Mouse (Mus musculus) adrenal gland, adult (tissue): Measurements from ENCODE around the gene Lcn10.
"Not testable (repeated sequence)": the region's sequence is repeated elsewhere in the genome, so short reads cannot be mapped to it uniquely, and the experiment has no call there.

Experiments
- DNase-seq, 2 experiments: peaks; one replicate each; pipeline ENCODE4 v3.0.0; 2022 to 2023; ENCODE audit warnings: low spot score in 1 of 2; ENCODE audit not compliant: inconsistent age in 2 of 2

Lcn10 gene

DNA sequence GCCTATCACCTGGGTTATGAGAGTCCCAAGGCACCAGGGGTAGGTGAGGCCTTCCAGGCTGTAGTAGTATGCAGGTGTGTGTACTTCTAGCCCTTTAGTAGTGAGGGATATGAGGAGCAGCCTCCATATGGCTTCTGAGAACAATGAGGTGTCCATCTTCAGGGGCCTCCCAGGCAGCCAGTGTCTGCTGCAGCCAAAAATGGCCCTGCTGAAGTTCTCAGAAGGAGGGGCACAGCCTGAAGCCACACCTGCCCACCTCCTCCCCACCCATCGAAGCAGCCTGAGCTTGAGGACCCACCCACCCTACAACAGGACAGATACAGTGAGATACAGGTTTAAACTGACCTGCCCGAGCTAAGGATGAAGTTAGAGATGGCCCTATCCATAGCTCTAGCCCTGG, at the start of gene Lcn10:
TSS of gene Lcn10 (plus strand) at position 301 of the 400 bp plus-strand sequence.
- DNase-seq, result no peak

DNA sequence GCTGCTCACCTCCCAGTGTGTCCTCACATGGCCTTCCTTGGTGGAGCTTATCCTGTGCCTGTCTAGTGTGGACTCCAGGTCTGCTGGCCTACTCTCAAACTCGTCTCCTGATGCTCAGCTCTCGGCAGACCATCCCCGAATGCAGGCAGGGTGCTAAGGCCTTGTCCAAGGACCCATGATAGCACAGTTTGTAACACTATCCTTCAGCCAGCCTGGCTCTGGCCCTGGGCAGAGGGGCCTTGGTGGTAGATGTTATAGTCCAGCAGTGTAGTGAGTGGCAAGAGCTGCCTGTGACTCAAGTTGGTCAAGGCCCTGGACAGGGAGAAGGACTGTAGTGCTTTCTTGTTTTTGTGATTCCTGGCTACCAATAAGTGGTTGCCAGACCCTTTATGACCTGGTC, 48.9 kb upstream of the Lcn10 start:
- DNase-seq, result peak; percentile 60 to 88

DNA sequence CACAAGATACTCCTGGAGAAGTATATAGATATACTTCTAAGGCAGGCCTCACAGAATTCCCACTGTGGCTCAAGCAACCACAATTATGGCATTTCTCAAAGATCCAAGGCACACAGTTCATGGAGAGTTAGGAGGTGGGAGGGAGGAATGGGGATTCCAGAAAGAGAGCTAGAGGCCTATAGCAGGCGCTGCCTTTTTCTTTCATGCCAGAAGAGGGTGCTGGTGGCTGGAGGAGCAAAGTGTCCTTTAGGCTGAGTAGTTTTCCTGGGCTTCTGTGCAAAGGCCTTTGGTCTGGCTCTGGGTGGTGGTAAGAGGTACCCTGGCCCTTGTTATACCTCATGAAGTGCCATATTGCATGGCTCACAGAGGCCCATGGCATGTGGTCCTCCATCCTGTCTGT, 48.5 kb upstream of the Lcn10 start:
- peak in 1 of 2 experiments; percentile 81 for DNase-seq

DNA sequence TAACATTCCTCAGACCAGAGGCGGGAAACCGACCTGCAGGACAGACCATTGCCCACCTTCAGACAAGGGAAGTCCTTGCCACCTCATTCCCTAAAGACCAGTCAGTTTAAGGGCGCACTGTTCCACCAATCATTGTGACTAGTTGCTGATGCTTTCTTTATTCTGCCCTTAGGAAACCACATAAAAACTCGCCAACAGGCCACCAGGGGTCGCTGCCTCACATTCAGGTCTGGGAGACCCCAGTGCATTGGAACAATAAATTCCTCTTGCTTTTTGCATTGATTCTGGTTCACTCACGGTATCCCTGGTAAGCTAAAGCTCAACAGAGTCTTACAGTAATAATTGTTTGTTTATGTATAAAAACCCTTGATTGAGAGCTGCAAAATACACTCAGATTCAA, 42.6 kb upstream of the Lcn10 start:
- peak; percentile 50 to 80 for DNase-seq

DNA sequence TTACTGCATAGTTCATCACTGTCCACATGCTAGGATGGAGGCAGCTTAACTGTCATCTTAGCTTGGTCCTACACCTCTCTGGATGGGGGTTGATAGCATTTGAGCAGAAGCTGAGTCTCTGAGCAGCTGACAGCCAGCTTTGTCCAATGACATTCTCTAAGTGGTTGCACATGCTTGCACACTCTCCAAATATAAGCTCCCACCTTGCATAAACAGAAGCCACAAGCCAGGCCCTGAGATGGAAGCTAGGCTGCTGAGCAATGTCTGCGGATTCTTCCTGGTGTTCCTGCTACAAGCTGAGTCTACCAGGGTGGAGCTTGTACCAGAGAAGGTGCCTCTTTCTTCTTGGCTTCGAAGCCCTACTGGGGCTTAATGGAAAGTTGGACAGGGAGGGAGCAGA, 29.6 kb upstream of the Lcn10 start, which contains the start of gene Lcn8:
TSS of gene Lcn8 (plus strand) at position 219 of the 400 bp plus-strand sequence.
- DNase-seq, result no peak

DNA sequence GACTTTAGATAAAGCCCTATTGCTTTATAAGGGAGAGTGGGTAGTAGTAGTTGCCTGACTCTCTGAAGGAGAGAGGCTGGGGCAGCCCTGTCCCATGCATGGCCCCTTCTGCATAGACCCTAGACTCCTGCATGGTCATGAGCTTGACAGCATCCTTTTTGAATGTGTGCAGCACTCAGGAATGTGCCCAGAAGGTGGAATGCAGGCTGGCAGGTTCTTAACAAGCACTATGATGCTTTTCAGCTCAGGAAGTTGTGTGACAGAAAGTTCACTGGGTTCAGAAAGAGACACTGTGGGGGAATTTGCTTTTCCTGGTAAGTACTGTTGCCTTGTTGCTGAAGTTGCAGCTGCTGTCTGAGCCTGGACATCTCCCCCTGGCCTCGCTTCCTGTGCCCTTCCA, 28.0 kb upstream of the Lcn10 start:
- DNase-seq, result no peak

DNA sequence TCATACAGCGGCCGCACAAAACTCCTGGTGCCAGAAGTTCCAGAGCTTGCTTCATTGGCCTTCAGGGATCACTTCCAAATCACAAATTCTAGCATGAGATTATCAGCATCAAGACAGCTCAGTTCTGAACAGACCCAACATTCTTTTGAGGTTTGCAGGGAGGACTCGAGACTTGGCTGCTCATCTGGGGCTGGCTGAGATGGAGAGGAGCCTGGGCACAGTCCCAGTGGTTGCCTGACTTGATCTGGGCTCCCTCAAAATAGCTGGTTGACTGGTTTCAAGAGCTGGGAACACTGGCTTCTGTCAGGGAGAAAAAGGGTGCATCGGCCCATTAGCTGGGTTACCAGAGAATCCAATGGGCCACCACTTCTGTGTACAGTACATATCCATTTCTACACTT, 25.8 kb upstream of the Lcn10 start:
- DNase-seq, result no peak

DNA sequence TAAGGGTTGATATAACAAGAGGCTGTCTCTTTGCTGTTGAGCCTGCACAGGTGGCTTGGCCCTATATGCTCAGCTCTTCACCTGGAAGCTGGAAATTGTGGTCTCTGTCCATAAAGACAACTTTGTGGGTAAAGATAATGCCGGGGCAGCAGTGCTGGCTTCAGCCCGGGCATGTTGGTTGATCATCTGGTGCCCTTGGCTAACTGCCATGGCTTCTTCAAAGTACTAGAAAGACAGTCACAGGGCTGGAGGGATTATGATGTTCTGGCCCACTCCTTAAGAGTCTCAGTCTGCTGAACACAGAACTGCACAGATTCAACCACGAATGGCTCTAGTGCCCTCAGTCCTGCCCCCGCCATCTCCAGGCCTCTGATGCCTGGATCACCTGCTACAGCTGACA, 25.3 kb upstream of the Lcn10 start:
- peak; percentile 49 to 83 for DNase-seq

DNA sequence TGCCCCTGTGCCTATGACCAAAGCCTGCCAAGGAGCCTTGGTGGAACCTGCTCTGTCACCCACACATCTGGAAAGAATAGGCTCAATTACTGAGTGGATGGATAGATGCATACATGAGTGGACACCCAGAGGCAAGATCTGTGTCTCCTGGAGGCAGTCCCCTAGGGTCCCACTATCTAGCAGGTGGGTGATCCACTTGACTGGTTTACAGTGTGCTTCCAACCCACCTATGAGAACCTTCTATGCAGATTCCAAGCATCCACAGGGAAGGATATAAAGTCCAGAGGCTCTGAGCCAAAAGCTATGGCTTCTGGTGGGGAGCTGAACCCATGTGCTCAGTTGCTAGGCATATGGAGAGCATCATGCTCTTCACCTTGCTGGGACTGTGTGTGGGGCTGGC, 24.9 kb upstream of the Lcn10 start, which contains the start of gene Lcn5:
TSS of gene Lcn5 (plus strand) at position 301 of the 400 bp plus-strand sequence.
- DNase-seq, result no peak

DNA sequence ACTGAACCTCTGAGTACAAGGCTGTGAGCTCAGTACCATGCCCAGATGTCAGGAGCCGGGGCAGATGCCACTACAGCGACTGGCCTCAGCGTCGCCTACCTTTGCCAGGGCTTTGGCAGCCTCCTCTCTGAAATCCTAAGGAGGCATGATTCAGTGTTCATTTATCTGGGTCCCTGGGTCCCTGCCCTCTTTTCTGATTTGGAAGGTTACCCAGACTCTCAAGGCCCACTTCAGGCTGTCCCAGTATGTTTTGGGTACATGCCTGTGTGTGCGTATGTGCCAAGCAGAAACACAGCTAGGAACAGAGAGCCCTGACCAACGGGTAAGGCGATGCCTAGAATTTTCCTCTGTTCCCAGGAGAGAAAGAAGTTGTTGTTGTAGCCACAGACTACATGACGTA, 22.2 kb upstream of the Lcn10 start:
- DNase-seq, result peak; percentile 23 to 76

DNA sequence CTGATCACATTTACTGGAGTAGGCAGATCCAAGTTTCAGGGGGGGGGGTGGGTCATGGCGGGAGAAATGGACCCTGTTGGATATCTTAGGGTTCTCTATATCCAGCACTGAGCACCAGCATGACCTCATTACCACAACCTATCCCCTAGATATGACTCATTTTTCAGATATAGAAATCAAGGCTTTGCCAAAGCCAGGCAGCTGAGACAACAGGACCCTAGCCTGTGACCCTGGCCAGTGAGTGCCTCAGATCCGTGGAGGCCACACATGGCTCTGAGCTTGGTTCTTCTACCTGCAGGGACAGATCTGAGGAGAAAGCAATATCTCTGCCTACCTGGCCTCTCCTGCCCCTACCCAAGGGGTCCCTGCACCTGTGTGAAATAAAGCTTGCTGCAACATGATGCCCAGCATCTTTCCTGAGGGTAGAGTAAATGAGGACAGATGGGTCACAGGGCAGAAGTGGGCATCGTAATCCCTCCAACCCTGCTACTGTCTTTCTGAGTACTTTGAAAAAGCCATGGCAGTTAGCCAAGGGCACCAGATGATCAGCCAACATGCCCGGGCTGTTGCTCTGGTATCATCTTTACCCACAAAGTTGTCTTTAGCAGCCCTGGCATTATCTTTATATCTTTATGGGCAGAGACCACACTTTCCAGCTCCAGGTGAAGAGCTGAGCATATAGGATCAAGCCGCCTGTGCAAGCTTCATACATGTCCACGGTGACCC, 21.1 kb upstream of the Lcn10 start:
- peak; percentile 29 to 73 for DNase-seq

DNA sequence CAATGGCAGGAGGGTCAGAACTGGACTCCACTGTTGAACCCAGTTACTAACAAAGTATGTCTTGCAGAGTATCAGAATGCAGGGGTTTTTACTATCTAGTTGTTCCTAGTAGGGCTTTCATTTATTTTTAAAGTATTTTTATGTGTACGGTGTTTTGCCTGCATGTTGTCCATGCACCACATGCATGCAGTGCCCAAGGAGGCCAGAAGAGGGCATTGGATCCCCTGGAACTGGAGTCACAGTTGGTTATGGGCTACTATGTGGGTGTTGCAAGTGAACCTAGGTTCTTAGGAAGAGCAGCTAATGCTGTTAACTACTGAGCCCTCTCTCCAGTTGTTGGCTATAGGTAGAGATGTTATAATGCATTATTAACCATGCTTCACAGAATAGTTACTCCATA, 19.0 kb upstream of the Lcn10 start:
- peak; percentile 71 to 92 for DNase-seq

DNA sequence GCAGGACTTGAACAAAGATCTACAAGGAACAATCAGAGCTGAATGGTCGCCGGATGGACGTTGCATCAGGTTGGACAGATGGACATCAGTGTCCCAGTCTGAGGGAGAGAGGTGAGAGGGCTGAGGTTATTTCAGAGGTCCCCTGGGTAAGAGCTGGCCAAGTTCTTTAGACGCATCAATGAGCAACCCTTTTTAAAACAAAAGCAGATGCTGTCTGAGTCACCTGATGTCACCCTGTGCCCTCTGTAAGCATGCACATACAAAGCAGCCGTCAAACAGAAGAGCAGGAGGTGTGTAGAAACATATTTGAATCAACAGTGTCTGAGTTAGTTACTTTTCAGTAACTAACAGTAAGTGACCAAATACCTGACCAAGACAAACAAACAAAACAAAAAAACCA, 18.4 kb upstream of the Lcn10 start:
- no peak for DNase-seq

DNA sequence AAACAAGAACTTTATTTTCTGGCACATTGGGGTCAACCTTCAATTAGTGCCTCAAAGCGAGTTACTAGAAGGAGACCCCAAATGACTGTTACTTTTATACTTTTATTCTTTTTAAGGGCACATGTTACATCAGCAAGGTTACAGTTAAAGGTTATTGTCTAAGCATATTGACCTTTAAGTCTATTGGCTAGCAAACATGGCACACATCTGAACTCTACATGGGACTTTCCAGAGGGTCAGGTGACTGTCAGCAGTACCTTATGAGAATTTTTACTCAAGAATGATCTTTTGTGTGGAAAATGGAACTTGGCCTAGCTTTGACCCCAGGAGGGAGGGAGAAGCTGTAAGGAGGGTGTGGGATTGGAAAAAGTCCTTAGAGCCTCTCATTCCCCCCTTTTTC, 16.0 kb upstream of the Lcn10 start:
- no peak for DNase-seq

DNA sequence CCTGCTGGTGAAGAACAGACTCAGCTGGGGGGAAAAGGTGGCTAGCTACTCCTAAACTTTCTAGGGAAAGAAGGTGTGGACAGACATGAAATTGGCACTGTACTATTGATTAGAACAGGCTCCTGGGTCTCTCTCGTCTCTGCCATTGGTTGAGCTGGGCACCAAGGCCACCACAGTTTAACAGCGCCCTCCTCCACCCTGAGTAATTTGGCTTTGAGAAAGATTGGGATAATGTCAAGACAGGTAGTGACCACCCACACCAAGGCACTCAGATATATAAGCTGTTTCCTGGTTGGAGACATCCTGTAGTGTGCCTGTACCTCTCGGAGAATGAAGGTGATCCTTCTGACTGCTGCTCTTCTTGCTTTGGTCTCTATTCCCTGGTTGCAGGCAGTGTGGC, 6.0 kb upstream of the Lcn10 start, which contains the start of gene Lcn6:
TSS of gene Lcn6 (plus strand) at position 301 of the 400 bp plus-strand sequence.
- DNase-seq, result no peak

DNA sequence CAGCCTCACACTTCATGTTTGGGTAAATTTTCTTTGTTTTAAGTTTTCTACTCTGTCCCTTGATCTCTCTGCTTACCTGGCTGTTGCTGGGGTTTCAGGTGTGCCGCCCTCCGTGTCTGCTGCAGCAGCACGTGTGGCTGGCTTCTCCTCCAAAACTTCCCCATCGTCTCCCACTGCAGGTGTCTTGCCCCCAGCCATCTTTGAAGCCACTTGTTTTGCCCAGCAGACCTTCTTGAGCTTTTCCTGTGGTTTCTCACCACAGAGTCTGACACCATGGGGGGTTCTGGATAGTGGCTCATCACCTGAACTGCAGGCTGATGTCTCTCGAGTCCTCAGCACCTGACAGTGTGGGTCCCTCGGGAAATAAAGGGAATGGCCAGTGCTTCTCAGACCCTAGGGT, 3.0 kb upstream of the Lcn10 start:
- no peak for DNase-seq

DNA sequence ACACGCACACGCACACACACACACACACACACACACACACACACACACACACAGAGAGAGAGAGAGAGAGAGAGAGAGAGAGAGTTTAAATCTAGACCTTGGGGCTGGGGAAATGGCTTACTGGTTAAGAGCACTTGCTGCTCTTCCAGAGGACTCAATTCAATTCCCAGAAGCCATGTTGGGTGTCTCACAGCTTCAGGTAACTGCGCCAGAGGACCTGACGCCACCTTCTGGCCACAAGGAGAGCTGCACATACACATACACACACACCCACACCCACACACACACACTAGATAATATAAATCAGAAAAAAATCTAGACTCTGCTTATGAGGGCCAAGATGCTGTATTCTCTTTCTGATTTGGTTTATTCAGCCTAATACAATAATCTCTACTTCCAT, 4.4 kb downstream of the Lcn10 start:
- DNase-seq, result no peak

DNA sequence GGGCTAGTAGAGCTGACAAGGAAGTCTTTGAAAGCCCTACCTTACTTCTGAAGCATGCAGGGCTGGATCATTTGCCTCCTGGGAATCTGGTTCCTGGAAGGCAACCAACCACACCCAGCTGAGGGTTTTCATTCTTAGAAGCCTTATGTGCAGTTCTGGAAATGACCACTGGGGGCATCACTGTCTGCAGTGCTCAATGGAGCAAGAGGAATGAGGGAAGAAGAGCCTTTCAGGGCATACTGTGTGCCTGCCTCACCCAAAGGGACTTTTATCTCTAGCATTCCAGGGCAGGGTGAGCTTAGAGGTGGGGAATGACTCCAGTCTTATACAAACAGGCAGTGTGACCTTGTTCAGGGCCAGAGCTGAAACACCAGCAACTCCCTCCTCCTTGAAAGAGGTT, 12.1 kb downstream of the Lcn10 start:
- DNase-seq, result peak; percentile 69 to 92

DNA sequence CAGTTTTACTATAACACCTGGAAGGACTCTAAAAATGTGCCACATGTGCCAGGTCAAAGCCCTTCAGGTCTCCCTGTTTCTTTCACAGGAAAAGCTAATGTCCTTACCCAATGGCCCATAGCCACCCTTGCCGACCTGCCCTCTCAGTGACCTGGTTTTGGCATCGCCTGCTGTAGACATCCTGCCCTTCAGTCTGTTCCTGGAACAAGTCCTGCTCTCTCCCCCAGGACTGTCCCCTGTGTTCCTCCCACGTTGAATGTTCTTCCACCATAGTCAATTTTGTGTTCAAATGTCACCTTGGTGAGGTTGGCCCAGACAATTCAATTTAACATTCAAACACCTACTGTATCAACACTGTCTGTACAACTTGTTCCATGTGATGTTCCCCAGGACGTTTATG, 14.4 kb downstream of the Lcn10 start:
- DNase-seq, result peak; percentile 53 to 85

DNA sequence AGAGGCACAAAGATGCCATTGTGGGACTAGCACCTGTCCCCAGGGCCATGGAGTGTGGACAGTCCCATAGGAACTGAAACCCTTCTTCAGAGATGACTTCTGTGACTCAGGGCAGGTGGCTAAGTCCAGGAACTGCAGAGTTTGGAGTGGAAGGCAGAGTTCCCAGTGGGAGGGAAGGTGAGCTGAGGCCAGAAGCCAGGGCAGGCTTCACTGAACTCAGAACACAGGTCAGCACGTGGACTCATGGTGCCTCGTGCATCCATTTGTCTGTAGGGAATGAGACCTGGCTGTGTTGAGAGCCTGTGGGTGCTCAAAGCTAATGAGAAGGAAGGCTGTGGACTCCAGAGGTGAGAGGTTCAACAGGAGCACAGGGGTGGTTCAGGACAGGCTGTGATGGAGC, 16.2 kb downstream of the Lcn10 start:
- DNase-seq, result peak in 1 of 2 experiments; percentile 19

DNA sequence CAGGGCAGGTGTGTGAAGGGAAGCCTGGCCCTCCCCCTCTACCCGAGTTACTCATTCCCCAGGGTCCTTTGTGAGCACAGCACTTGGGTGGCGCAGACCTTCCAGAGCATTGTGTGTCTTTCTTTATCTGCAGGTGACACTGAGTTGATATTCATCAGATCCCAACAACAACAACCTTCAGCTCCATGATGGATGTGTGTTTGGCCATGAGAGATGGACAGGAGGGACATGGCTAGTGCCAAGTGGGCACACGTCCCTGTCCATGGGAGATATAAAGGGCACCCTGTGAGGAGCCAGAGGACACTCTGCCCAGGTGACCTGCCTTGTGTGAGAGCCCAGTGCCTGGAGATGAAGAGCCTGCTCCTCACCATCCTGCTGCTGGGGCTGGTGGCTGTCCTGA, 17.2 kb downstream of the Lcn10 start, which contains the start of gene Obp2a:
TSS of gene Obp2a (plus strand) at position 301 of the 400 bp plus-strand sequence.
- DNase-seq, result not testable (repeated sequence)

DNA sequence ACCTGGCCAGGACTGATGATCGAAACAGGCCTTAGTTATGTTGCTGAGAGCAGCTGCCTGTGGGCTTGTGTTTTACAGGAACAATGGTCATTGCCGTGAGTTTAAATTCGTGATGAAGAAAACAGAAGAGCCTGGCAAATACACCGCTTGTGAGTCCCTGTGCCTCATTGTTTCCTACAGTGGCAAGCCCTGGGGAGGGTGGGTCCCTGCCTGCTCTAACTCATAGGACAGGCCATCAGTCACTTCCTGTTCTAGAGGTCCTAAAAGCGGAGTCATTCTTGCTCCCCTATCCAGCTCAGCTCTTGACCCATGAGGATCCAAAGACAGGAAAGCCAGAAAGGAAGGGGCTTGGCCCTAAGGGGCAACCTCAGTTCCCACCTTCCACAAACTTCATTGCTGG, 18.5 kb downstream of the Lcn10 start:
- no peak for DNase-seq

DNA sequence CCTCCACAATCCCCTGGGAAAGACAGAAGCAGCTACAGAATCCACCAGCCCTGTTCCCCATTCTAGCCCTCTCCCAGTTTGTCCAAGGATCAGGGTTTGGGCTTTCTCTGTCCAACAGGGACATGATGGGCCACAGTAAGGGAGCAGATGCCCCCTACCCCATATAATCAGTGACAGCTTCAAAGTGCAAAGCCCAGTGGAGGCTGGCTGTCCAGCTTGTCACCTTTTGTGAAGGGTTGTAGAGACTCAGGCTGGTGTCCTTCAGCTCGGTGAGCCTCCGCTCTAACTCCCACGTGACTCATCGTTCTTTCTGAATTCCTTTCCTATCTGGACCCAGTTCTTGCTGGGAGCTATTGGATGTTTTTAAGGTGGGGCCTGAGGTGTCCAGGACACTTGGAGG, 21.2 kb downstream of the Lcn10 start:
- peak in 1 of 2 experiments; percentile 69 for DNase-seq
